In genomic region chr1:177983024-177983450, GRCm38 (mm10) we compare ENCODE assay signal across 8 mouse cellular contexts. TPM values are rescaled to one million over a fixed set of nuclear protein-coding genes. Genes with fewer than 3 reads are reported as not detected.
DNase-seq lines count a peak whose midpoint lies in the region; ATAC-seq lines count a peak whose summit lies in the region.
"Not testable (repeated sequence)": the region's sequence is repeated elsewhere in the genome, so short reads cannot be mapped to it uniquely, and the experiment has no call there.

Gene Catspere2, plus strand, starts transcription at chr1:177983423.

- DNase-seq in adrenal gland, adult 18-20 months (ENCODE audit: low spot score in 2 of 2): peak; percentile 96 to 98
- DNase-seq in embryo, embryonic 11 days: peak; percentile 96
- DNase-seq in gastrocnemius, postnatal 25 days: peak; percentile 99
- DNase-seq in intestine, embryonic 14.5 days (ENCODE audit: low spot score): peak; percentile 92
- DNase-seq in left cerebral cortex, postnatal 14 days (ENCODE audit: low spot score in 2 of 2): peak; percentile 93 to 97
- DNase-seq in mesoderm, embryonic 11.5 days (ENCODE audit: low read depth, low spot score): peak; percentile 94
- DNase-seq in right cerebral cortex, postnatal 36 days (ENCODE audit: low spot score in 2 of 2): peak; percentile 96 to 97
- peak; percentile 94 for DNase-seq in yolk sac, embryonic 10.5 days (ENCODE audit: low spot score)

- H3K4me2 ChIP-seq in intestine, embryonic 14.5 days (ENCODE audit: low read length): peak within 1 kb of the TSS; percentile 41

- ATAC-seq in intestine, embryonic 14.5 days (replicated peaks; ENCODE audit: low FRiP score, low TSS enrichment, low read depth): peak; percentile 98

- H3K4me1 ChIP-seq in intestine, embryonic 14.5 days (replicated peaks; ENCODE audit: control insufficient read depth, insufficient read depth, low read length): not testable (repeated sequence)

- not testable (repeated sequence) for H3K27ac ChIP-seq in intestine, embryonic 14.5 days (ENCODE audit: low read depth)

- intact Hi-C loops in left cerebral cortex, postnatal 14 days (cut with DNase I): loop anchor here (5.0 kb wide), 1 partner anchor 204 kb away; the partner anchor contains the start of gene Desi2

- not testable (repeated sequence) for H3K36me3 ChIP-seq in intestine, embryonic 14.5 days (ENCODE audit: control insufficient read depth, insufficient read depth, low read length)

- peak within 1 kb of the TSS; percentile 30; the same call in 1 of the 2 replicates for H3K9ac ChIP-seq in intestine, embryonic 14.5 days (ENCODE audit: low read length)

- WGBS in intestine, embryonic 14.5 days: under 1% methylated on average over 17 of the region's 21 CpGs

- H3K9me3 ChIP-seq in intestine, embryonic 14.5 days (ENCODE audit: control insufficient read depth, low read length): not testable (repeated sequence)

- peak within 1 kb of the TSS; percentile 52 for H3K4me3 ChIP-seq in intestine, embryonic 14.5 days (ENCODE audit: low read depth, low read length)

- H3K27me3 ChIP-seq in intestine, embryonic 14.5 days (replicated peaks; ENCODE audit: control insufficient read depth, insufficient read depth, low read length): not testable (repeated sequence)

RNA-seq across cellular contexts. Expression of gene Catspere2, which starts in this region (rescaled TPM):
- 1 to 10 TPM; 1.7 to 2.6 TPM for total RNA-seq in adrenal gland, adult 18-20 months (2021)
- not detected for total RNA-seq in gastrocnemius, postnatal 25 days (2021)
- 0.14 and 0.23 TPM in 2 replicates for polyA plus RNA-seq in intestine, embryonic 14.5 days (2014; fragmentation: Nextera tagmentation; extraction: Ambion mirVana)
- 1 to 10 TPM; 2.0 to 2.3 TPM for total RNA-seq in left cerebral cortex, postnatal 14 days (2021)

Comparison
In these comparisons a context has a peak if more than half of its experiments do, and no peak if none do; other contexts are left out.
1. Peak in DNase-seq in gastrocnemius, postnatal 25 days; RNA of the gene not detected or under 1 TPM.
2. Peak in DNase-seq, ATAC-seq, H3K4me3 ChIP-seq, H3K9ac ChIP-seq and H3K4me2 ChIP-seq in intestine, embryonic 14.5 days; RNA of the gene not detected or under 1 TPM.